Mouse (Mus musculus) embryo, embryonic 10 days (tissue): Measurements from ENCODE around the gene Bex1.
"Not testable (repeated sequence)": the region's sequence is repeated elsewhere in the genome, so short reads cannot be mapped to it uniquely, and the experiment has no call there.

Experiments used
- DNase-seq: peaks from one replicate; pipeline ENCODE4 v3.0.0-alpha.2; 2015; ENCODE audit warnings: low spot score

The Bex1 gene

DNA sequence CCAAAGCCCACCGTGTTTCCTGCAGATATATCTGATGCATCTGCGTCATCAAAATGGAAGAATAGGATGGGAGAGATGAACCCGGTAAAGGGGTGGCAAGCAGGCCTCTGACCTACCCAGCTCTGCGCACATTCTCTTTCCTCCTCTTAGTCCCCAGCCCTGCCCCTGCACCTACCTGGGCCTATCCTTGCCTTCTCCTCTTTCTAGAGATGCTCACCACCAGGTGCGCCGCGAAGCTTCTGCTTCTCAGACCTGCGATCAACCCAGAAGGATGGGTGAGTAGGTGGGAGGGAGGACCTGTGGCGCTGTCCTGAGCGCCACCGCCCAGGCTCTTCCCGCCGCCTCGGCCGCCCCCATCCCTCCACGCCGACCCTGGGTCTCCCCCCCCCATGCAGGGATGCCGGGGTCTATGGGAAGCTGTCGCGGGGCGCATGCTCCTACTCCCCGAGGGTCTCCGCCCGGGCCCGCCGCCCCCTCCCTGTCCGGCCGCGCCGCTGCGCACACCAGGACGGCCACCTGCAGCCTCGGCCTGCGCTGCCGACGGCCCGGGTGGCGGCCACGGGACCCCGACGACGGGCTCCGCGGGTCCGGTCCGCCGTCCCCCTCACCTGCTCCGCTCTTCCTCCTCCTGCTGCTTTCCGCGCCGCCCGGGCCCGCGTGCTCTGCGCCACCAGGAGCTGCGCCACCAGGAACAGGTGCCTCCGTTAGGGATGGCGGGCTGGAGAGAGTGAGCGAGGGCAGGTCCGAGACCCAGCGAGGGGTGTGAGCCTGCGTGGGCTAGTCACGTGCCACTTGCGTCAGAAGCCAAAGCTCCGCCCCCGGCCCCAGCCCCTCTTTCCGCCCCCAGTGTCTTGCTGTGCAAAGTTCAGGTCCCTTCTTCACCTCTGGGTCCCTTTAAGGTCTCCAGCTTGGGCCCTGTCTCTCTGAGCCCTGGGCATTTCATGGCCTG is at the start of gene Bex1, which contains the start of gene Tceal7:
Gene Bex1 (minus strand): TSS at position 785 of the 949 bp plus-strand sequence.
Gene Tceal7 (plus strand): TSS at position 51 of the 949 bp plus-strand sequence.
- DNase-seq = not testable (repeated sequence)

DNA sequence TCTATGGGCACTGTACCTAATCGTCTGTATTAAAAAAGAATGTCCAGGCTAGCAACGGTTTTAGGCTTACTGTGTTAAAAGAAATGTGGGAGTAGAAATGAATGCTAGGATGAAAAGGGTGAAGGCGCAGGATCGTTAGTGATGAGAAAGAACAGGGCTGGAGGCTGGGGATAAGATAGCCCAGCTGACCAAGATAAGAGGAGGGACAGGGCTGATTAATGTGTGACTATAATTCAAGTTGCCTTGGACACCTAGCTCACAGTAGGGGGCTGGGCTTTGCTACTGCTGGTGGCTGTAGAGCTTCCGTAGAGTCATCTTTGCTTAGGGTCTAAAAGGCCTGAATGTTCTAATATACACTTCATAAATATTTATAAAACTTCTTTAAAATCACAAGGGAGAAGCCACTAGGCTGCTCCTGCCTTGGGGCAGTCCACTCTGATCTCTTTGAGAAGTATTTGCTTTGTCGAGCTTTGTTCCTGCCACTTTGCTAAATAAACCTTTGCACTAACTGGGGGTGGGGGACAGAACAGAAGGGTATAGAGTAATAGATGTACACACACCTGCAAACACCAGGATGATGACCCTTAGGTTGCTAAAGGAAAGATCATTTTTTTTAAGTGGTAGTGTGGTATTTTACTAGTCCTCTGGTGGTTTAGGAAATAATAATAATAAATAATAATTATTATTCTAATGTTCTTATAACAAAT is 36.9 kb upstream of the Bex1 start:
- peak; percentile 29 for DNase-seq

DNA sequence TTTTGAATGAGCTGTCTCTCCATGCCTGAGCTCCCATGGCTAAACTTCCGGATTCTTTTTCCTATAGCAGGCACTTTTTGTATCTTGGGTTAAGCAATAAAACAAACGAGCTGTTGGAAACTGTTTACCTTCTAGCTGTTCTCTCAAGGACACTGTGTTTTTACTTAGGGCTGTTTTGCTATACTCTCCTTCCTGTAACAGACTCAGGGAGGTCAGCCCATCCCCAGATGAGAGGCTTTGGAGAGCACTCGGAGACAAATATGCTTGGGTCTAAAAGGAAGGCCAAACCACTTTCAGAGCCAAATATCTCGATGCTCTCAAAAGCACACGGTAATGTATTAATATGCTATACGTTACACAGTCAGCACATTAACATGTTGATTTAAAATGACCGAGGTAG is 34.4 kb upstream of the Bex1 start:
- no peak for DNase-seq

DNA sequence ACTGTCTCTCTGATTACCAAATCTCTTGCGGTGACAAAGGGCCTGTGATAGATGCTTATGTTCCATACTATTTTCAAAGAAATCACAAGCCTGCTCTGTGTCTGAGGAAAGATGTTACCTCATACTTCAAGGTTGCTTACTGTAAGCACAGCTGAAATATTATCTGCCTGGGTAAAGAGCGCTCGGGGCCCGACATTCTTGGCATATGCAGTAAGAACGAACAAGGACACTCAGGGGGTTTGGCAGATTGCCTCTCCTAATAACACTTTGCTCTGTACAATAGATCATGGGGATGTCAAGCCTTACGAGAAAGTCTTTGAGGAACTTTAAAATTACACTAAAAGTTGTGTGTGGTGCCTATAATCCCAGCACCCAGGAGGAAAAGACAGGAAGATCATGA is 33.5 kb upstream of the Bex1 start:
- DNase-seq = no peak

DNA sequence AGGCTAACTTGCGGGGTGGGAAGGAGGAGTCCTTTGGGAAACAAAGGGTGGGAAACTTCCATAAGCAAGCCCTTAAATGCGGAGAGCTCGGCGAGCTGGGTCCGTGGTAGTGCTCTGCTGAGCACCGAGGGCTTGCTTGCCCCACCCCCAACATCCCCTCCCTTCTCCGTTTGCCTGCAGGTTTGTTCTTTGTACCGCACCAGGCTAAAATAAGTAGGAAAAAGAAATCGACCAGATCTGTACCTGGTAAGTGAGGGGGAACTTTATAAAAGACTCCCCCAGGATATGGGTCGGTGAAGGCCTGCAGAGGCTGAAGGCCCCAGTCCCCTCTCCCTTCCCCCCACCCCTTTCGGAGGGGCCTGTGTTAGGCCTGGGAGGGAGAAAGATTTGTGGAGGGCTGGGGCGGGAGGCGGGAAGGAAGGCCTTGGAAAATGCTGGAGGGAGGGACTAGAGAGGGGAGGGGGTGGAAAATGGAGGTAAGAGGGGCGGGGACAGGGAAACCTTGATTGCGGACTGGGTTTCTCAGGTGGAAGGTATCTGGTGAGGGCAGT is 30.3 kb upstream of the Bex1 start:
- peak; percentile 17 for DNase-seq

DNA sequence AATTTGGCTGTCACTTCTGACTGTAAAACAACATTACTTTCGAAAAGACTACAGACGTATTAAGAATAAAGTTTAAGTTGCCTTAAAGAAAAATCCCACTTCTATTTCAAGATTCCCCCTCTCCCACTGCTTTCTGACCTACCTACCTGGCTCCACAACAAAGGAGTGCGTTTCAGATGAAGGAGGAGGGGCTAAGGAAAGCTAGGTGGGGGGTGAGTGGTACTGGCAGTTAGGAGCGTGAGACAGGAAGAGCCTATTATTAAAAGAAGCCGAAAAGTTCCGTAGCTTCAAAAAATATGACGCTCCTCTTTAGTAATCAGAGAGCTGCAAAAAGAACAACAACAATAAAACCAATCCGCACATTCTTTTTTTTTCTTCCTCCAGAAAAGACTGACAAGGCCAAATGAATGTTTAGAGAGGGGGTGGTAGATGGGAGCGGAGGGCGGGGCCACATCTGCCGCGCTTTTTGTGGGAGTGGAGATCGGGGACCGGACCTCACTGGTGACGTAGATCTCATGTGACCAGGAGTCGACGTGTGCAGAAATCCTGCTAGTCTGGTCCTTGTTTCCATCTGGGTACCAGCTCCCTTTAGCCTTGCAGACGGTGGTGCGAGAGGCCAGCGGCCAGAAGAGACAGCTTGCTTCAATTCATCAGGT is 29.4 kb upstream of the Bex1 start, which contains the start of gene Tceal9:
Gene Tceal9 (plus strand): TSS at position 506 of the 656 bp plus-strand sequence.
- DNase-seq = peak; percentile 91

DNA sequence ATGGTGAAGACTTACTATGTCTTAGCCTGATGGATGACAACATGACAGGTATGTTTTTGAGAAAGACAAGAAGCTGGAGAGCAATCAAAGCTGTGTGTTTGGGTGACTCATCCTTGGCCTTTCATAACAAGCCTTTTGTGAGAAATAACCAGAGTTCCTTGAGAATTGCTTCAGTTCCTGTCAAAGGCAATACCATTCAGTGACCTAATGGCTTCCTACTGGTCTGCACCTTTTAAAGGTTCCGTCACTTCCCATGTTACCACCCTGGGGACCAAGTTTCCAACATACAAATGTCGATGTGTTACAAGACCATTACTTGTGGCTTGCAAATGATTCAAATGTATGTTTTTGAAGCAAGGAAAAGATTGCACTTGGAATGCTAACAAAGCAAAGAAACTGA is 27.9 kb upstream of the Bex1 start:
- DNase-seq = no peak

DNA sequence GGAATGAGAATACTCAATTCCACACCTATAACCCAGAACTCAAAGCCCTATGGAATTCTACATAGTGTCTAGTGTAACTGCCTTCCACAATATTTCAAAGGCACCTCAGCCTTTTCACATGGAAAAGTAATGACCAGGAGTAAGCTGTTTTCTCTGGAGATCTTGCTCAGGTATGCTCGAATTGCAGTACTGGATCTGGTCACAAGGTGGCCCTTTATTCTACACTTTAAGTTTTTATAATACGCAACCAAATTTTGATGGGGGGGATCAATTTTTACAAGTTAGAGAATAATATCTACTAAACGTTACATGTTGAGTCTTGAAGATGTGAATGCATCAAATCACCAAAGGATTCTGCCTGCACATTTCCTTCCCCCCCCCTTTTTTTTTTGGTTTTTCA is 22.8 kb upstream of the Bex1 start:
- peak; percentile 19 for DNase-seq

DNA sequence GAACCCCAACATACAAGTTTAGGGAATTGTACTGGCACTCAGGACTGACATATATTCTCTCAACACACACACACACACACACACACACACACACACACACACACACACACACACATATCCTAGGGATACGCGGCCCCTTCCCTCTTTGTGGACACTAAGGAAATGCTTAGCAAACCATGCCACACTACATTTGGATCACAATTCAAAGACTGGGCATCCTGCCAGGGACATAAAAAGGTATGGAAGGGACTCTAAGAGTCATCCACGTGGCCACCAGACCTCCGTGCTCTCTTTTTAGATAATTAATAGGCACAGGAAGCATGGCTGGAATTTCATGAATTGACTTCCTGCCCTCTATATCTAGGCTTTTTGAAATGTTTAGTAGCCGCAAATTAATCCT is 12.5 kb upstream of the Bex1 start:
- no peak for DNase-seq

DNA sequence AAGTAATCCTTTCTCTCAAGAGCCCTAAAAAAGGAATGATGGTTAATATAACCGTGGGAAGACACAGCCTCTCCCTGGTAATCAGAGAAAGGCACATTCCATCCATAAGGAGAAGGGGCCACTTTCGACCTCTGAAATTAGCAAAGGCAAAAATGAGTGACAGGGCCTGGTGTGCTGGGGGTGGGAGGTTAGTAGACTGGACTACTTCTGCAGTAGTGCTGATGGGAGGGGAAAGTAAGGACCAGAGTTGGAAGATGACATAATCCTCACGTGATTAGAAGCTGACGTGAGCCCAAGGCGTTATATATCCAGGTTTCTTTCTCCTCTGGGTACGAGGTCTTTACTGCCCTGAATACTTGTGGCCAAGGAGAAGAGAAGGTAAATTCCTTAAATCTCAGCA is 8.4 kb upstream of the Bex1 start:
- DNase-seq = no peak

DNA sequence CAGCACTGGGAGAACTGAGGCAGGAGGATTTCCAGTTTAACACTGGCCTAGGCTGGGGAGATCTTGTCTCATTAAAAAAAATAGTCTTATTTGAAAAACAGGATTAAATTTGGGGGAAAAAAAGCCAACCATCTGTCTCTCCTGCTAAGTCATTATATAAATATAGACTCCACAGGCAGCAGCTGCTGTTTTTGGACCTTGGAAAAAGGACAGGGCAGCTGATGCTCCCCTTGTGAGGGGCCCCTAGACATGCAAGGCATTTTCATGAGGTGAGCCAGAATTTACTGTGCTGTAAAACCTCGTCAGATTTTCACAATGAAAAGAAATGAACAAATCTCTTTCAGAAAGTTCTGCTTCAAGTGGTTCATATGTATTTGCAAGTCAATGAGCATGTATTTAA is 990 bp upstream of the Bex1 start:
- DNase-seq = no peak

DNA sequence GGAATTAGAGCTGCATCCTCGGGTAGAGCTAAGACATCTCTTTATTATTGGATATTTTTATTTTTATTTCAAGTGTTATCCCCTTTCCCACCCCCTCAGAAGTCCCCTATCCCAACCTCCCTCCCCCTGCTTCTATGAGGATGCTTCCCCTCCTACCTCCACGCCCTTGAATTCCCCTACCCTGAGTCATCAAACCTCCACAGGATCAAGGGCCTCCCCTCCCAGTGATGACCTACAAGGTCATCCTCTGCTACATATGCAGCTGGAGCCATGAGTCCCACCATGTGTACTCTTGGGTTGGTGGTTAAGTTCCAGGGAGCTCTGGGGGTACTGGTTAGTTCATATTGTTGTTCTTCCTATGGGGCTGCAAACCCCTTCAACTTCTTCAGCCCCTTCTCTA is 1.9 kb downstream of the Bex1 start:
- no peak for DNase-seq

DNA sequence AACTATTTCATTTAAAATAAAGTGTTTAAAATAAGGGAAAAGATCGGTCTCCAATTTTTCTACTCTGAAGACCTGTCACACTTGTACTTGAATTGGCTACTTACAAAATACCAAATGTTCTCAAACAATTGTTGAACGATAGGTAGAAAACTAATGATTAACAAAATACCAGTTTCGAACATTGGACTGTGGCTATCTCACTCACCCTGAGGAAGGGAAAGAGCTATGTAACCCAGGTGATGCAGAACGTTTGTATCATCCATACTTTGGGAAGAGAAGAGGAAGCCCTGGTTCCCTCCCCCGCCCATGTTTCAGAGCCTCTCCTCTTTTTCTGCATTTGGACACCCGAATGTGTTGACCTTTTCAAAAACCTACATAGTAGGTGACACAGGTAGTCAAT is 10.9 kb downstream of the Bex1 start:
- no peak for DNase-seq

DNA sequence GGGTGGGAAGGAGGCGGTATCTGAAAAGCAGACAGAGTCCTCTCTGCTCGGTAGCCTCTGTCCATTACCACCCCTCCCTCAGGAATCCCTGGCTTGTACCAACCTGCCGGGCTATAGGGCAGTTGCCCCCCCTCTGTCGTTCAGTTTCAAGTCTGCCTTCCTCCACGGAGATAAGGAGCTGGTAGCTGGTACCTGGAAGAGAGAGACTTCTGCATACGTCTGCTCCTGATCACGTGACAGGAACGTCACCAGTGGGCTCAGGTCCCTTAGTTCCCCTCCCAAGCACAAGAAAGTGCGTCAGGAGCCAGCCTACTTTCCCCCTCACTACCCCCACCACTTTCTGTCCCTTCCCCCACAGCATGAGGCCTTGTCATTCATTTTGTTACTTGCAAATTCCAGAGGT is 11.6 kb downstream of the Bex1 start, which contains the start of gene Tceal5:
Gene Tceal5 (minus strand): TSS at position 213 of the 403 bp plus-strand sequence.
- peak; percentile 59 for DNase-seq

DNA sequence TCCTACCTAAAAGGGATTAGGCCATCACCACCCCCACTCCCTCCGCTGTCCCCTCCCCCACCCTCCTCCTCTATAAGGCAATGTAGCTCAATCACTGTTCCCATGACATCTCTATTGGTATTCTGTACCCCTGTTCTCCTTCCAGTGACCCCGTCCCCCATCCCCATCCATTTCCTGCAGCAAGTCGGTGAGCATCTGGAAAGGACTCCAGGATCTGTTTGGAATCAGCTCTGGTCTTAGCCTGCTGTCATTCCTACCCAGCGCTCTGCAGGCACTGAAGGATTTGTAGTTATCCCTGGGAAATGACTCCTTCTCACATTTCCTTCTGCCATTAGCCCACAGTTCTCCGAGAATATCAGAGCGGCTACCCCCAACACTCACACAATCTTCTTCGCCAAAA is 12.1 kb downstream of the Bex1 start:
- DNase-seq = peak; percentile 6

DNA sequence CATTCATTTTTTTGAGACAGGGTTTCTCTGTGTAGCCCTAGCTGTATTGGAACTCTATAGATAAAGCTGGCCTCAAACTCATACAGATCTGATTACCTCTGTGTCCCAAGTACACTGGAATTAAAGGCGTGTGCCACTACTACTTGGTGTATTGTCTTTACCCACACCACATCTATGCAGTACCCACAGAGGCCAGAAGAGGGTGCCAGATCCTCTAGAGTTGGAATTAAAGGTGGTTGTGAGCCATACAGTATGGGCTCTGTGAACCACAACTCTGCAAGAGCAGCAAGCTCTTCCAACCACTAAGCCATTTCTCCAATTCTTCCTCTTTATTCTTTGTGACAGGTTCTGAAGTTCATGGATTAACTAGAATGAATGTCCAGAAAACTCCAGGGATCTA is 18.4 kb downstream of the Bex1 start:
- peak; percentile 23 for DNase-seq

DNA sequence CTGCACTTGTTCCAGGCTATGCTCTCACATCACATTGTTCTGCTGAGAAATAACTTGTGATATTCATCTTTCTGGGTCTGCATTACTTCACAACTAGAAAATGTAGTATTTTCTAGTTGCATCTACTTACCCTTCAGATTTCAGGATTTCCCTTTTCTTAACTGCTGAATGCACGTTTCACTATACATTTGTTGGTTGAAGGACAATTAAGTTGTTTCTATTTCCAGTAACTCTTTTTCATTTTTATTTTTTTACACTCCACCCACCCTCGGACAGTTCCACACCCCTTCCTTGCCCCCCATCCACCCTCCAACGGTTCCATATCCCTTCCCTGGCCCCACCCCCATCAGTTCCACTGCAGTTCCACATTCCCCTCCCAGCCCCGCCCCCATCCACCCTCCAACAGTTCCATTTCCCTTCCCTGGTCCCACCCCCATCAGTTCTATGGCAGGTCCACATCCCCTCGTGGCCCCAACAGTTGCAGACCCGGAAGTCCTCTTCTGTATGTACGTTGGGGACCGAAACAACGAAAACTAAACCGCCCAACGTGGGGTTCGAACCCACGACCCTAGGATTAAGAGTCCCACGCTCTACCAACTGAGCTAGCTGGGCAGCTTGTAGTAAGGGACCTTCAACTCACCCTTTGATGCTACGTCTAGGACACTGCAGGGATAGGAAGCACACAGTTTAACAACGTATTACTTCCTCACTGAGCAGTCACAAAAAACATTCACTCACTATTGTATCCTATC is 19.9 kb downstream of the Bex1 start:
- DNase-seq = no peak

DNA sequence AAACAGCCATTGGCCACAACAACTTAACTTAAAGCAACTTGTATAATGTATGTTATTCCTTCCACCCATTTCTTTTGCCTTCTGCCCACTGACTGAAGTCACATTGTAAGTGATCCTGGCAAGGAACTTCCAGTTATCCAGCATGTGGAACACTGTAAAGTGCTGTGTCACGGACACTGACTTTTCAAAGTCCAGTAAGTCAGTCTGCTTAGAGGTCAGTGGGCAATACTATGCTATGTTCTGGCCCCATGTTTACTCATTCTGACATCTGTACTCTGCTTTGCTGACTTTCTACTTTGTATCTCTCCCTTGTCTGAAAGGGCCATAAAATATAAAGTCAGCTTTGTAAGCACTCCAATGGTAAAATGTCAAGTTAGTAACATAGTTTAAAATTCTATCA is 32.2 kb downstream of the Bex1 start:
- no peak for DNase-seq

DNA sequence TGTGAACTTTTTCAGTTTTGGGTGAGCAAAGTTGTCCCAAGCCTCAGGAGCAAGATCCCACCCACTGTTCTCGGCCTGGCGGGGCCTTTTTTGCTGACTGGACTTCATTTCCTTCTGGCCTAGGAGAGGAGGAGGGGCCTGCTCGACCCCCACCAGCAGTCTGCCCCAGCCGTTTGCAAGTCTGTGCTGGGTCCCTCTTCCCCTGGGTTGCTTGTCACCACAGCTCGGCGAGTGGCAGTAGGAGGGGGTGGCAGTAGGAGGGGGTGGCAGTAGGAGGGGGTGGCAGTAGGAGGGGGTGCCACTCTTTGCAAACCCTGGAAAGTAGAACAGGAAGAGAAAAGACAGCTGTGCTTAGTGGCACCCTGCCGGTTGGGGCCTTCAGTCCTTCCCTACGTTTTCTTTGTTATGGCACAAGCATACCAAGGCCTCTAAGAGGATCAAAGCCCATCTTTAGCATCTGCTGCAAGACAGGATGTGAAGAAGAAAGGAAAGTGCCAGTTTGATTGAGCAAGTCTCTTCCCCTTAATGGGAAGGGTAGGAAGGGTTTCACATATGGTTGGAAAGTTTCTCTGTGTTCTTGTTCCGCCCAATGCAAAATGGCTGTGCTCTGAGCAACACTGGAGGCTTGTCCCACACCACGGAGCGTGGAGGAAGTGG is 34.3 kb downstream of the Bex1 start:
- peak; percentile 7 for DNase-seq

DNA sequence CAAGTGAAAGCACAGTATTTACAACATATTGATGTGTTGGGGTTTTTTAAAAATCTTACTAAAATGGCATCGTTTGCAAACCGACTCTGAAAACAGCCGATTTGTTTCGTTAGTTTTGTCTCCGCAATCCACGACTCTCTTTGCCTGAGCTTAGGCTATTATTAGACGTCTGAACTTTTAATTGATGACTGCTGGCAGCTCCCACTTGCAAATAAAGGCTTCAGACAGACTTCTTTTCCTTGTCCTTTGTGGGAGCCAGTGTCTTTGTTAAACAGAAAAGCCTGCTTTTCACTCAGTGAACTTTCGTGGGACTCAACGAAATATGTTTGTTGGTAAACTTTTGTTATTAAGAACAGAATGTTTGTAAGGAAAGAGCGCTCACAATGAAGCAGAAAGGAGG is 42.5 kb downstream of the Bex1 start:
- peak; percentile 38 for DNase-seq

DNA sequence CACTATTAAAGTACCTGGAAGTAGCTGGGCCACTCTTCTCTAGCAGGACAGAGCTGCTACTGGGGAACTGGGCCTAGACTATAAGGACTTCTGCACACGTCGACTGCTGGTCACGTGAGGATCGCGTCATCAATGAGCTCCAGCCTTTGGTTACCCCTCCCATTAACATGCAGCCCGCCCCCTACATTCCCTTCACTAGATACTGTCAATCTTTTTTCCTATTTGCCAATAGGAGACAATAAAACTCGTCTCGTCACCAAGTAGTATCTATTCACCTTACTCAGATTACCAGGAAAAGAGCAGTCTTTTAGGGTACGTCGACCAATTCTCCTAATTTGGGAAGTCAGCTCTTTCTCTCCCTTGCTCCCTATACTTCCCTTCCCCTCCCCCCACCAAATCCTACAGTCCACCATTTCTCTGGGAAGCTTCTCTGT is 43.2 kb downstream of the Bex1 start, which contains the start of gene Tceal8:
Gene Tceal8 (minus strand): TSS at position 225 of the 434 bp plus-strand sequence.
- DNase-seq = peak; percentile 95
